ENCODE assay signal across 11 mouse cellular contexts in genomic region chr11:96620660-96621059, GRCm38 (mm10).
A peak's percentile ranks its signal among the peaks of the same experiment; 100 is the strongest.
DNase-seq lines count a peak whose midpoint lies in the region; ATAC-seq and TF ChIP-seq lines count a peak whose summit lies in the region.
"Had no signal": no experiment of that assay in that cellular context is flagged by ENCODE, and none has a peak within 500 bp of the region (broad histone marks: within the 10 kb centered on the region; RNA-seq: fewer than 3 reads in every experiment).

No protein-coding gene starts in this region.

- H3K36me3 ChIP-seq in embryonic facial prominence, embryonic 13.5 days, result no peaks in the 10 kb centered on the region
- no peaks in the 10 kb centered on the region for H3K36me3 ChIP-seq in embryonic facial prominence, embryonic 10.5 days (replicated peaks)
- H3K36me3 ChIP-seq in stomach, embryonic 14.5 days (ENCODE audit: control insufficient read depth, insufficient read depth, low read length), result no peaks in the 10 kb centered on the region
- H3K36me3 ChIP-seq in stomach, postnatal 0 days (ENCODE audit: control insufficient read depth, insufficient read depth, low read length), result no peaks in the 10 kb centered on the region
- no peaks in the 10 kb centered on the region for H3K36me3 ChIP-seq in kidney, embryonic 16.5 days (ENCODE audit: insufficient read depth, low read length)
- H3K36me3 ChIP-seq: liver, embryonic 13.5 days; midbrain, embryonic 12.5 days had no signal

- no peak overlapping the region for H3K27ac ChIP-seq in embryonic facial prominence, embryonic 13.5 days
- no peak overlapping the region for H3K27ac ChIP-seq in embryonic facial prominence, embryonic 10.5 days (replicated peaks)
- H3K27ac ChIP-seq in stomach, embryonic 14.5 days (ENCODE audit: low read length), result 0 out of 2 replicates have a peak overlapping the region, but pooled peaks have one; percentile 13
- H3K27ac ChIP-seq in stomach, postnatal 0 days (replicated peaks), result no peak overlapping the region
- peak overlapping the region; percentile 51 for H3K27ac ChIP-seq in kidney, embryonic 16.5 days (ENCODE audit: low read length)
- H3K27ac ChIP-seq: liver, embryonic 13.5 days; midbrain, embryonic 12.5 days had no signal

- H3K4me3 ChIP-seq in embryonic facial prominence, embryonic 13.5 days, result no peak overlapping the region
- H3K4me3 ChIP-seq in embryonic facial prominence, embryonic 10.5 days, result no peak overlapping the region
- H3K4me3 ChIP-seq in stomach, embryonic 14.5 days (ENCODE audit: low read depth, low read length), result no peak overlapping the region
- H3K4me3 ChIP-seq in stomach, postnatal 0 days (ENCODE audit: low read depth, low read length), result no peak overlapping the region
- no peak overlapping the region for H3K4me3 ChIP-seq in kidney, embryonic 16.5 days (ENCODE audit: low read length)
- H3K4me3 ChIP-seq: liver, embryonic 13.5 days; midbrain, embryonic 12.5 days had no signal

- peaks cover 56% of the 10 kb centered on the region for H3K27me3 ChIP-seq in embryonic facial prominence, embryonic 13.5 days
- peaks cover 21% of the 10 kb centered on the region for H3K27me3 ChIP-seq in embryonic facial prominence, embryonic 10.5 days (replicated peaks; ENCODE audit: low read depth, poor library complexity, severe bottlenecking)
- no peaks in the 10 kb centered on the region for H3K27me3 ChIP-seq in stomach, embryonic 14.5 days (ENCODE audit: control insufficient read depth, insufficient read depth, low read length)
- H3K27me3 ChIP-seq in stomach, postnatal 0 days (ENCODE audit: control insufficient read depth, insufficient read depth, low read length), result no peaks in the 10 kb centered on the region
- no peaks in the 10 kb centered on the region; the same call in 1 of the 2 replicates for H3K27me3 ChIP-seq in kidney, embryonic 16.5 days (ENCODE audit: insufficient read depth, low read length)
- H3K27me3 ChIP-seq: Patski had no signal

- peaks cover 13% of the 10 kb centered on the region for H3K4me1 ChIP-seq in embryonic facial prominence, embryonic 13.5 days
- peaks cover 31% of the 10 kb centered on the region for H3K4me1 ChIP-seq in embryonic facial prominence, embryonic 10.5 days
- 0 out of 2 replicates have a peak, but pooled peaks cover 8% of the 10 kb centered on the region for H3K4me1 ChIP-seq in stomach, embryonic 14.5 days (ENCODE audit: control insufficient read depth, insufficient read depth, low read length)
- no peaks in the 10 kb centered on the region for H3K4me1 ChIP-seq in stomach, postnatal 0 days (replicated peaks; ENCODE audit: control insufficient read depth, insufficient read depth)
- peaks cover 31% of the 10 kb centered on the region; the same call in 1 of the 2 replicates for H3K4me1 ChIP-seq in kidney, embryonic 16.5 days (ENCODE audit: insufficient read depth, low read length)

- H3K9ac ChIP-seq in embryonic facial prominence, embryonic 13.5 days, result no peak overlapping the region
- no peak overlapping the region for H3K9ac ChIP-seq in stomach, embryonic 14.5 days (replicated peaks; ENCODE audit: low read depth, low read length)
- H3K9ac ChIP-seq in stomach, postnatal 0 days (ENCODE audit: low read length), result no peak overlapping the region
- peak overlapping the region; percentile 54 for H3K9ac ChIP-seq in kidney, embryonic 16.5 days (replicated peaks; ENCODE audit: low read length)
- H3K9ac ChIP-seq: liver, embryonic 13.5 days; midbrain, embryonic 12.5 days had no signal

- WGBS in embryonic facial prominence, embryonic 13.5 days, result 37% methylated on average over 11 of the region's 11 CpGs
- 51% methylated on average over 11 of the region's 11 CpGs for WGBS in embryonic facial prominence, embryonic 10.5 days
- 34% methylated on average over 11 of the region's 11 CpGs for WGBS in stomach, embryonic 14.5 days
- WGBS in stomach, postnatal 0 days, result 46% methylated on average over 11 of the region's 11 CpGs
- WGBS in kidney, embryonic 16.5 days, result 45% methylated on average over 11 of the region's 11 CpGs

- ATAC-seq in embryonic facial prominence, embryonic 13.5 days (ENCODE audit: insufficient number of reproducible peaks, insufficient read depth, low FRiP score, low TSS enrichment, low read depth), result no peak
- no peak for ATAC-seq in stomach, embryonic 14.5 days (ENCODE audit: insufficient number of reproducible peaks, insufficient read depth, low FRiP score, low read depth)
- ATAC-seq in stomach, postnatal 0 days (ENCODE audit: low FRiP score, low TSS enrichment), result no peak
- no peak for ATAC-seq in kidney, embryonic 16.5 days (ENCODE audit: low FRiP score, low TSS enrichment)
- no peak for ATAC-seq in activated CD4-positive, CD25-positive, alpha-beta regulatory T cell, adult 4 months
- ATAC-seq: Patski had no signal

- TF ChIP-seq CTCF in stomach, postnatal 0 days (IDR thresholded peaks at IDR 0.05; ENCODE audit: low read depth), result no peak

- DNase-seq in embryonic facial prominence, embryonic 10.5 days (ENCODE audit: low spot score), result no peak
- DNase-seq in stomach, postnatal 0 days (ENCODE audit: low spot score), result no peak
- DNase-seq in natural killer cell, adult 2 months (ENCODE audit: low spot score in 2 of 2), result no peak
- no peak for DNase-seq in cerebellum, adult 11 months

- no peaks in the 10 kb centered on the region for H3K9me3 ChIP-seq in embryonic facial prominence, embryonic 13.5 days
- no peaks in the 10 kb centered on the region for H3K9me3 ChIP-seq in embryonic facial prominence, embryonic 10.5 days
- no peaks in the 10 kb centered on the region for H3K9me3 ChIP-seq in stomach, embryonic 14.5 days (ENCODE audit: control insufficient read depth, low read depth, low read length)
- H3K9me3 ChIP-seq in stomach, postnatal 0 days (ENCODE audit: control insufficient read depth, low read length), result no peaks in the 10 kb centered on the region
- H3K9me3 ChIP-seq in kidney, embryonic 16.5 days (ENCODE audit: low read length), result no peaks in the 10 kb centered on the region
- H3K9me3 ChIP-seq: liver, embryonic 13.5 days; midbrain, embryonic 12.5 days had no signal

- H3K4me2 ChIP-seq in embryonic facial prominence, embryonic 13.5 days, result 0 out of 2 replicates have a peak overlapping the region, but pooled peaks have one; percentile 5
- peak overlapping the region; percentile 6; the same call in 1 of the 2 replicates for H3K4me2 ChIP-seq in stomach, embryonic 14.5 days (replicated peaks; ENCODE audit: low read depth, low read length)
- no peak overlapping the region for H3K4me2 ChIP-seq in stomach, postnatal 0 days (replicated peaks; ENCODE audit: low read depth)
- H3K4me2 ChIP-seq in kidney, embryonic 16.5 days (replicated peaks; ENCODE audit: low read depth, low read length), result peak overlapping the region; percentile 39
- H3K4me2 ChIP-seq: liver, embryonic 13.5 days; midbrain, embryonic 12.5 days had no signal

- no peak for TF ChIP-seq EP300 in stomach, postnatal 0 days (optimal IDR thresholded peaks at IDR 0.05)

Comparison
In these comparisons a context has a peak if more than half of its experiments do, and no peak if none do; other contexts are left out.
1. H3K27ac ChIP-seq: peak in stomach, embryonic 14.5 days (single experiment) and kidney, embryonic 16.5 days (single experiment); none in embryonic facial prominence, embryonic 13.5 days (single experiment), embryonic facial prominence, embryonic 10.5 days (single experiment) and stomach, postnatal 0 days (single experiment).